Mouse (Mus musculus) embryonic facial prominence, embryonic 13.5 days (tissue): ENCODE results near the gene Gpr62. TPM values are rescaled to one million over a fixed set of nuclear protein-coding genes. Genes with fewer than 3 reads are reported as not detected.
"Not testable (repeated sequence)": the region's sequence is repeated elsewhere in the genome, so short reads cannot be mapped to it uniquely, and the experiment has no call there.

Experiments used
- ATAC-seq: fragments of 200-750 bp; cut with Nextera tagmentation; 2 replicates; pipeline ENCODE4 v1.8.0; 2017; ENCODE audit warnings: low read depth; ENCODE audit not compliant: insufficient number of reproducible peaks, insufficient read depth, low FRiP score, low TSS enrichment
- H3K27ac ChIP-seq: fragments of 300-500 bp; sonication (generic); 2 replicates; pipeline ENCODE4 v1.5.1; 2015; ENCODE audit warnings: moderate library complexity, mild to moderate bottlenecking, inconsistent platforms
- H3K27me3 ChIP-seq: fragments of 300-500 bp; sonication (generic); 2 replicates; pipeline ENCODE4 v1.6.1; 2015; ENCODE audit warnings: mild to moderate bottlenecking, inconsistent platforms
- H3K36me3 ChIP-seq: fragments of 300-500 bp; sonication (generic); 2 replicates; pipeline ENCODE4 v1.6.1; 2015; ENCODE audit warnings: mild to moderate bottlenecking, inconsistent platforms
- H3K4me1 ChIP-seq: fragments of 300-500 bp; sonication (generic); 2 replicates; pipeline ENCODE4 v1.6.1; 2015; ENCODE audit warnings: inconsistent platforms
- H3K4me2 ChIP-seq: fragments of 300-500 bp; sonication (generic); 2 replicates; pipeline ENCODE4 v1.6.1; 2015; ENCODE audit warnings: moderate library complexity, mild to moderate bottlenecking, inconsistent platforms
- H3K4me3 ChIP-seq: fragments of 300-500 bp; sonication (generic); 2 replicates; pipeline ENCODE4 v1.5.1; 2015; ENCODE audit warnings: mild to moderate bottlenecking, inconsistent platforms
- H3K9ac ChIP-seq: fragments of 300-500 bp; sonication (generic); 2 replicates; pipeline ENCODE4 v1.6.1; 2015; ENCODE audit warnings: mild to moderate bottlenecking, inconsistent platforms
- H3K9me3 ChIP-seq: fragments of 300-500 bp; sonication (generic); 2 replicates; pipeline ENCODE4 v1.6.1; 2016; ENCODE audit warnings: inconsistent platforms
- WGBS: fragments of 180-500 bp; shearing (Covaris S2); methylation state at CpG from one replicate; pipeline ENCODE4 v1.1.7; 2015; ENCODE audit warnings: mixed read lengths; 5-methylcytosine and 5-hydroxymethylcytosine counted together
- polyA plus RNA-seq: library from polyadenylated mRNA; unstranded; fragments of >200 nt; fragmentation: Nextera tagmentation; extraction: Ambion mirVana; gene quantifications from 2 replicates; pipeline ENCODE4 v1.2.1, GENCODE M21; 2015

Gene Gpr62
- 0.53 TPM in 1 of 2 replicates, not detected in the other for polyA plus RNA-seq

DNA sequence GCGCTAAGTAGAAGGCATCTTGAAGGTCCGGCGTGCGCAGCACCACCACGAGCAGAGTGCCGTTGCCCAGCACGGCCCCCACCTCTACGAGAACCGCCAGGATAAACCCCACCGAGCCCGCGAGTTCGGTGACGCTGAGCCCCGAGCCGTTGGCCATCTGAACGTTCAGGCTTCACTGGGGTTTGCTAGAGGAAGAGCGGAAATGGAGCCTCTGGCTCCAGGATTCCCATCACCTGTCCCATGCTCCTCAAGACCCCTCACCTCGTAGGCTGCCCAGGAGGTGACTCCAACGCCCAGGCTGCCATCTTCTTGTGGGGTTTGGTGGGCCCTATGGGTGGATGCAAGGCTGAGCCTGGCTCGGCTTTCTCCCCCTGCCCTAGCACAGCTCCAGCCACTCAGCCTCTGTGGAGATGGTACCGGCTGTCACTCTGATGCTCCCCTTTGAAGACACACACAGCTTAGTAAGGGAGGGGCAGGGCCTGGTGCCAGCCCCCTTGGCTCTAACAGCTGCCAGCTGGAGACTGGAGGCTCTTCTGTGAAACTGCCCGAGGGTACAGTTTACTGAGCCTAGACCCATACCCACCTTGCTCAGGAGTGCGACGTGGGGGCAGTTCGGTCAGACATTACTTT, at the start of gene Gpr62:
Gpr62 (minus strand) TSS at position 368 of the 630 bp plus-strand sequence.
- peaks cover 34% of the 10 kb centered on the region for H3K36me3 ChIP-seq
- ATAC-seq = no peak
- H3K9ac ChIP-seq = peak within 1 kb of the TSS; percentile 77
- H3K27me3 ChIP-seq = peaks cover 11% of the 10 kb centered on the region
- no peaks in the 10 kb centered on the region for H3K9me3 ChIP-seq
- peak within 1 kb of the TSS; percentile 98 for H3K4me2 ChIP-seq
- H3K4me1 ChIP-seq = peaks cover 19% of the 10 kb centered on the region
- 33% methylated on average over 26 of the region's 26 CpGs for WGBS
- H3K4me3 ChIP-seq = peak within 1 kb of the TSS; percentile 59
- H3K27ac ChIP-seq = no peak within 1 kb of the TSS

DNA sequence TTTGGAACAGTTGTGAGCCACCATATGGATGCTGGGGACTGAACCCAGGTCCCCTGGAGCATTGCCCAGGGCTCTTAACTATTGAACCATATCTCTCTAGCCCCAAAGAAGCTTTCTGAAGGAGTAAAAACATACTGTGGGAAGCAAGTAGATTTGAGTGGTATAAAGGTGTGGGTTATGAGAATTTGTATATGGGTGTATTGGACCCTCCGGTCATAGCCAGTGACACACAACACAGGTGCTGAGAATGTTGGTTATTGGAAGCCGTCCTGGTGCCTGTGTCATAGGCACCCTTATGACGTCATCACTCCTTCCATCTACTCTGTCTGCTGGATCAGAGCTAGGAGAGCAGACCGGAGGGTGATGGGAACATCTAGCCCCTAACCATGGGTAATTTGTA, 48.5 kb upstream of the Gpr62 start, which contains the start of gene Iqcf5:
Iqcf5 (plus strand) TSS at position 301 of the 400 bp plus-strand sequence.
- Histone ChIP-seq H3K27ac (no peak within 1 kb of the TSS), H3K4me1 (0 out of 2 replicates have a peak, but pooled peaks cover 3% of the 10 kb centered on the region), H3K4me2 (no peak within 1 kb of the TSS), H3K9ac (no peak within 1 kb of the TSS), H3K9me3 (no peaks in the 10 kb centered on the region), H3K27me3 (no peaks in the 10 kb centered on the region), H3K4me3 (no peak within 1 kb of the TSS), H3K36me3 (no peaks in the 10 kb centered on the region)
- 87% methylated on average over 4 of the region's 4 CpGs for WGBS
- ATAC-seq = no peak

DNA sequence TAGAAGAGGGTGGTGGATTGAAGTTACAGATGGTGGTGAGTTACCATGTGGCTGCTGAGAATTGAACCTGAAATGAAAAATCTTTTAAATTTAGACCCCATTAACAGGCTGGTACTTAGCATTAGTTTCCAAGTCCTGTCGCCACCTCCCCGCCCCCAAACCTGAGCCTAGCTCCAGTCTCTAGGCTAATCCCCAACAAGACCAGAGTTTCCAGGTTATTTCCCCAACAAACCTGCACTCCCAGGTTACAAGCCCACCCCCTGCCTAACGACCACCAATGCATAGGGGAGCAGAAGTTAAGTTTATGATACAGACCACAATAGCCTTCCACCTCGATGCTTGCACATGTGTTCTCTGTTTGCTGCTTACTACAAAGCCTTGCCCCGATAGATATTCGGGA, 47.8 kb upstream of the Gpr62 start:
- ATAC-seq = no peak
- Histone ChIP-seq H3K27me3 (no peaks in the 10 kb centered on the region), H3K4me1 (no peaks in the 10 kb centered on the region), H3K36me3 (no peaks in the 10 kb centered on the region), H3K4me2 (no peak overlapping the region), H3K27ac (no peak overlapping the region), H3K4me3 (no peak overlapping the region), H3K9ac (no peak overlapping the region), H3K9me3 (no peaks in the 10 kb centered on the region)
- 67% methylated on average over 6 of the region's 6 CpGs for WGBS

GRCm38 (mm10) chr9:106512729-106513450, 47.2 kb upstream of the Gpr62 start:
- H3K4me3 ChIP-seq = no peak overlapping the region
- H3K4me1 ChIP-seq = no peaks in the 10 kb centered on the region
- H3K9ac ChIP-seq = no peak overlapping the region
- 68% methylated on average over 13 of the region's 13 CpGs for WGBS
- no peaks in the 10 kb centered on the region for H3K9me3 ChIP-seq
- H3K36me3 ChIP-seq = no peaks in the 10 kb centered on the region
- no peak overlapping the region for H3K27ac ChIP-seq
- H3K27me3 ChIP-seq = no peaks in the 10 kb centered on the region
- H3K4me2 ChIP-seq = no peak overlapping the region
- ATAC-seq = no peak

DNA sequence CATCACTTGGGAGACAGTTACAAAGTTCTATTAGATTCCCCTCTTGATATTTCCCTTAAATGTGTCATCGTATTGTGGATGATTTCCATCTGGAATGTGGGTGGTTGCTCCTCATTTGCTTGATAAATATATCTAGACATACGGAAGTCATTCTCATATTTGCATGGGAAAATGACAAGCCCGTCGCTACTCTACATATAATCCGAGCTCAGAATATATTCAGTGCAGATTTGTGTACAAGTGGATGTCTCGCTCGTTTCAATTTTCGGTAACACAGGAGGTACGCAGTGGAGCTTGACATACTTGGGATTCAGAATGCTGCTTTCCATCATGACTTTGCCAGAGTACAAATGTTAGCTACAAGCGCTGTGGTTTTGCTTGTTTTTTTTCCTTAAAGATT, 43.6 kb upstream of the Gpr62 start:
- ATAC-seq = no peak

GRCm38 (mm10) chr9:106504246-106504645, 38.5 kb upstream of the Gpr62 start:
- 72% methylated on average over 6 of the region's 6 CpGs for WGBS
- Histone ChIP-seq H3K27ac (no peak overlapping the region), H3K9ac (no peak overlapping the region), H3K27me3 (no peaks in the 10 kb centered on the region), H3K4me2 (no peak overlapping the region), H3K4me3 (no peak overlapping the region), H3K36me3 (no peaks in the 10 kb centered on the region), H3K4me1 (no peaks in the 10 kb centered on the region), H3K9me3 (no peaks in the 10 kb centered on the region)
- ATAC-seq = no peak

More for the DNA sequence above, 43.6 kb upstream of the Gpr62 start:
- Histone ChIP-seq H3K9me3 (no peaks in the 10 kb centered on the region), H3K4me2 (no peak overlapping the region), H3K4me3 (no peak overlapping the region), H3K27ac (no peak overlapping the region), H3K27me3 (no peaks in the 10 kb centered on the region), H3K36me3 (no peaks in the 10 kb centered on the region), H3K9ac (no peak overlapping the region), H3K4me1 (no peaks in the 10 kb centered on the region)
- 85% methylated on average over 10 of the region's 10 CpGs for WGBS

GRCm38 (mm10) chr9:106501846-106502245, 36.1 kb upstream of the Gpr62 start:
- Histone ChIP-seq H3K9me3 (no peaks in the 10 kb centered on the region), H3K27ac (no peak overlapping the region), H3K36me3 (no peaks in the 10 kb centered on the region), H3K9ac (no peak overlapping the region), H3K27me3 (no peaks in the 10 kb centered on the region), H3K4me1 (no peaks in the 10 kb centered on the region), H3K4me3 (no peak overlapping the region), H3K4me2 (no peak overlapping the region)
- ATAC-seq = no peak
- 90% methylated on average over 22 of the region's 22 CpGs for WGBS

GRCm38 (mm10) chr9:106499667-106500066, 33.9 kb upstream of the Gpr62 start, which contains the start of gene Iqcf1:
Iqcf1 (plus strand) TSS chr9:106499967.
- Histone ChIP-seq H3K36me3 (no peaks in the 10 kb centered on the region), H3K4me2 (no peak within 1 kb of the TSS), H3K4me1 (no peaks in the 10 kb centered on the region), H3K4me3 (no peak within 1 kb of the TSS), H3K9me3 (no peaks in the 10 kb centered on the region), H3K9ac (no peak within 1 kb of the TSS), H3K27me3 (no peaks in the 10 kb centered on the region), H3K27ac (no peak within 1 kb of the TSS)
- WGBS = 89% methylated on average over 6 of the region's 6 CpGs
- no peak for ATAC-seq

DNA sequence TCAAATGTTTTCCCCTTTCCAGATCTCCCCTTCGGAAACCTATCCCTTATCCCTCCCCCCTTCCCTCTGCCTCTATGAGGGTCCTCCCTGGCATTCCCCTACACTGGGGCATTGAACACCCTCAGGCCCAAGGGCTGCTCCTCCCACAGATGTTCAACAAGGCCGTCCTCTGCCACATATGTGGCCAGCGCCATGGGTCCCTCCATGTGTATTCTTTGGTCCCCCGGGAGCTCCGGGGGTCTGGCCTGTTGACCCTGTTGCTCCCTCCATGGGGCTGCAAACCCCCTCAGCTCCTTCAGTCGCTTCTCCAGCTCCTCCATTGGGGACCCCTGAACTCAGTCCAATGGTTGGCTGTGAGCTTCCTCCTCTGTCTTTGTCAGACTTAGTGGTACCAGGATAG, 21.9 kb upstream of the Gpr62 start:
- not testable (repeated sequence) for H3K4me1 ChIP-seq, H3K27ac ChIP-seq, ATAC-seq, H3K4me2 ChIP-seq, H3K9ac ChIP-seq, H3K27me3 ChIP-seq, H3K4me3 ChIP-seq, H3K9me3 ChIP-seq
- peaks cover 40% of the 10 kb centered on the region for H3K36me3 ChIP-seq
- WGBS = 82% methylated on average over 6 of the region's 6 CpGs

GRCm38 (mm10) chr9:106485076-106485475, 19.3 kb upstream of the Gpr62 start:
- Histone ChIP-seq H3K9ac (no peak overlapping the region), H3K4me1 (no peaks in the 10 kb centered on the region), H3K9me3 (no peaks in the 10 kb centered on the region), H3K4me2 (no peak overlapping the region), H3K36me3 (peaks cover 59% of the 10 kb centered on the region), H3K4me3 (no peak overlapping the region), H3K27me3 (no peaks in the 10 kb centered on the region), H3K27ac (no peak overlapping the region)
- ATAC-seq = no peak; the same call in 1 of the 2 replicates
- WGBS = 89% methylated on average over 10 of the region's 10 CpGs

DNA sequence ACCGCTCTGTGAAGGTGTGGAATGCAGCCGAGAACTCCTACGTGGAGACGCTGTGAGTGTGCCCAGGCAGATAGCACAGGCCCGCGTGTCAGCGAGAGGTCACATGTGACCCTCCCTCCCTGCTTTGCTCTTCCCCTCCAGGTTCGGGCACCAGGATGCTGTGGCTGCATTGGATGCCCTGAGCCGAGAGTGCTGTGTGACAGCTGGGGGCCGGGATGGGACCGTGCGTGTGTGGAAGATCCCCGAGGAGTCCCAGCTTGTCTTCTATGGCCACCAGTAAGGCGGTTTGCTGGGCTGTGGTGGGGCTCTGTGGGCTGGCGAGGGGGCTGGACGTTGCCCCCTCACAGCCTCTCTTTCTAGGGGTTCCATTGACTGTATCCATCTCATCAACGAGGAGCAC, 17.9 kb upstream of the Gpr62 start:
- Histone ChIP-seq H3K4me2 (no peak overlapping the region), H3K27ac (no peak overlapping the region), H3K9ac (no peak overlapping the region), H3K27me3 (no peaks in the 10 kb centered on the region), H3K4me1 (0 out of 2 replicates have a peak, but pooled peaks cover 2% of the 10 kb centered on the region), H3K36me3 (peaks cover 65% of the 10 kb centered on the region), H3K9me3 (no peaks in the 10 kb centered on the region), H3K4me3 (no peak overlapping the region)
- WGBS = 90% methylated on average over 17 of the region's 17 CpGs
- no peak for ATAC-seq

DNA sequence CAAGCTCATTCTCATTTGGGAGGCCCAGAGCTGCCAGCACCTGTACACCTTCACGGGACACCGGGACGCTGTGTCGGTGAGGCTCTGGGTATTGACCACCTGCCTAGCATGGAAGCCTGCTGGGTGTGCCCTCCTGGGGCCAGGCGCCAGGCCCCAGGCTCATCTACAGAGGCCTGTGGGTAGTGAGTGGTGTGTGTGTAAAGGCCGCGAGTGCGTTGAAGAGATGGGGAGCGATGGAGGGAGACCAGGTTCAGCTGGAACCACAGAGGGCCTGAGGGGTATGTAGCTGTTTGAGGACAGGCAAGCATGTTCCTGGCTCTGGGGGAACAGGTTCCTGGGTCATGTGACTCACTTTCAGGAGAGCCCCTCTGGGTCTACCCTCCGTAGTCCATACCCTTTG, 17.4 kb upstream of the Gpr62 start:
- Histone ChIP-seq H3K4me1 (peaks cover 6% of the 10 kb centered on the region), H3K36me3 (peaks cover 65% of the 10 kb centered on the region), H3K27me3 (no peaks in the 10 kb centered on the region), H3K9ac (0 out of 2 replicates have a peak overlapping the region, but pooled peaks have one; percentile 36), H3K4me3 (no peak overlapping the region), H3K9me3 (no peaks in the 10 kb centered on the region), H3K4me2 (no peak overlapping the region), H3K27ac (no peak overlapping the region)
- no peak for ATAC-seq
- 95% methylated on average over 10 of the region's 10 CpGs for WGBS
